Comparison of ENCODE assay signal across 8 mouse cellular contexts in genomic region chr10:34281211-34281961, GRCm38 (mm10). TPM values are rescaled to one million over a fixed set of nuclear protein-coding genes. Genes with fewer than 3 reads are reported as not detected.
DNase-seq lines count a peak whose midpoint lies in the region; ATAC-seq lines count a peak whose summit lies in the region.

No protein-coding gene starts in this region.

- DNase-seq in cerebellum, adult 11-12 months, result peak; percentile 23
- no peak for DNase-seq in cerebellum, postnatal 4 days (ENCODE audit: low spot score in 2 of 2)
- no peak for DNase-seq in gastrocnemius, postnatal 25 days

- H3K36me3 ChIP-seq in megakaryocyte, embryonic 14.5 days (replicated peaks; ENCODE audit: low read length), result peaks cover 22% of the 10 kb centered on the region
- H3K36me3 ChIP-seq in forebrain, embryonic 16.5 days (ENCODE audit: control insufficient read depth, insufficient read depth), result no peaks in the 10 kb centered on the region
- H3K36me3 ChIP-seq in liver, embryonic 15.5 days (replicated peaks), result no peaks in the 10 kb centered on the region

- peak overlapping the region; percentile 92 for H3K27ac ChIP-seq in forebrain, embryonic 16.5 days (ENCODE audit: low read length)
- H3K27ac ChIP-seq in liver, embryonic 15.5 days (replicated peaks), result peak overlapping the region; percentile 93

- H3K27me3 ChIP-seq in megakaryocyte, embryonic 14.5 days (replicated peaks), result no peaks in the 10 kb centered on the region
- no peaks in the 10 kb centered on the region for H3K27me3 ChIP-seq in forebrain, embryonic 16.5 days (replicated peaks; ENCODE audit: control insufficient read depth, insufficient read depth, low read length)
- H3K27me3 ChIP-seq in liver, embryonic 15.5 days, result no peaks in the 10 kb centered on the region

- peak overlapping the region; percentile 80 for H3K4me2 ChIP-seq in forebrain, embryonic 16.5 days (ENCODE audit: low read length)
- H3K4me2 ChIP-seq in liver, embryonic 15.5 days, result peak overlapping the region; percentile 85

- peak overlapping the region; percentile 99 for H3K4me3 ChIP-seq in megakaryocyte, embryonic 14.5 days (replicated peaks)
- peak overlapping the region; percentile 91 for H3K4me3 ChIP-seq in forebrain, embryonic 16.5 days (replicated peaks; ENCODE audit: low read length)
- peak overlapping the region; percentile 98 for H3K4me3 ChIP-seq in liver, embryonic 15.5 days (replicated peaks)

- 19% methylated on average over 14 of the region's 14 CpGs for WGBS in forebrain, embryonic 16.5 days
- 16% methylated on average over 14 of the region's 14 CpGs for WGBS in liver, embryonic 15.5 days (ENCODE audit: insufficient replicate concordance)

- H3K9ac ChIP-seq in forebrain, embryonic 16.5 days (replicated peaks; ENCODE audit: low read depth, low read length), result peak overlapping the region; percentile 78
- H3K9ac ChIP-seq in liver, embryonic 15.5 days, result peak overlapping the region; percentile 97

- peaks cover 18% of the 10 kb centered on the region; the same call in 1 of the 2 replicates for H3K4me1 ChIP-seq in megakaryocyte, embryonic 14.5 days
- peaks cover 16% of the 10 kb centered on the region for H3K4me1 ChIP-seq in forebrain, embryonic 16.5 days (replicated peaks; ENCODE audit: control insufficient read depth, insufficient read depth, low read length)
- H3K4me1 ChIP-seq in liver, embryonic 15.5 days (replicated peaks), result peaks cover 21% of the 10 kb centered on the region

- no peaks in the 10 kb centered on the region for H3K9me3 ChIP-seq in megakaryocyte, embryonic 14.5 days
- no peaks in the 10 kb centered on the region for H3K9me3 ChIP-seq in forebrain, embryonic 16.5 days (ENCODE audit: control insufficient read depth, low read length)
- H3K9me3 ChIP-seq in liver, embryonic 15.5 days (replicated peaks), result no peaks in the 10 kb centered on the region

- ATAC-seq in megakaryocyte, adult 5-6 weeks (ENCODE audit: poor library complexity, severe bottlenecking), result no peak
- peak; percentile 41; the same call in 1 of the 2 replicates for ATAC-seq in forebrain, embryonic 16.5 days
- ATAC-seq in liver, embryonic 15.5 days (ENCODE audit: insufficient read depth), result peak; percentile 19
- ATAC-seq in monocyte, adult 5-6 weeks (replicated peaks; ENCODE audit: insufficient number of reproducible peaks, low FRiP score, low TSS enrichment, poor library complexity, severe bottlenecking), result no peak

RNA-seq across cellular contexts. Expression of gene Tspyl1, which starts 0.6 kb away (rescaled TPM):
- 9.2 and 17.6 TPM in 2 replicates for polyA plus RNA-seq in megakaryocyte, embryonic 14.5 days (2012; ENCODE audit: insufficient read depth, low replicate concordance)
- total RNA-seq in megakaryocyte, adult 5-6 weeks (2015), result 46.6 and 50.1 TPM in 2 replicates
- total RNA-seq in megakaryocyte, adult 5-6 weeks (2017), result 52.3 and 60.5 TPM in 2 replicates
- 138 TPM in 2 replicates for polyA plus RNA-seq in forebrain, embryonic 16.5 days (2015; fragmentation: Nextera tagmentation; extraction: Ambion mirVana)
- 26.2 and 27.2 TPM in 2 replicates for polyA plus RNA-seq in liver, embryonic 15.5 days (2015; fragmentation: Nextera tagmentation; extraction: Ambion mirVana)
- 84.6 to 91.2 TPM (median 86.2 TPM) in 3 replicates for total RNA-seq in monocyte, adult 5-6 weeks (2017)
- 10 to 100 TPM; 45.0 to 47.0 TPM for total RNA-seq in gastrocnemius, postnatal 25 days (2021)

RNA-seq across cellular contexts. Expression of gene Tspyl4, which starts 15.9 kb away (rescaled TPM):
- 1.6 TPM in 1 of 2 replicates, not detected in the other for polyA plus RNA-seq in megakaryocyte, embryonic 14.5 days (2012; ENCODE audit: insufficient read depth, low replicate concordance)
- 1.6 and 2.6 TPM in 2 replicates for total RNA-seq in megakaryocyte, adult 5-6 weeks (2015)
- 1.4 and 2.6 TPM in 2 replicates for total RNA-seq in megakaryocyte, adult 5-6 weeks (2017)
- 216 and 262 TPM in 2 replicates for polyA plus RNA-seq in forebrain, embryonic 16.5 days (2015; fragmentation: Nextera tagmentation; extraction: Ambion mirVana)
- polyA plus RNA-seq in liver, embryonic 15.5 days (2015; fragmentation: Nextera tagmentation; extraction: Ambion mirVana), result 0.55 and 0.76 TPM in 2 replicates
- total RNA-seq in monocyte, adult 5-6 weeks (2017), result 6.7 to 13.1 TPM (median 8.1 TPM) in 3 replicates
- total RNA-seq in gastrocnemius, postnatal 25 days (2021), result 1 to 10 TPM; 1.1 to 1.2 TPM

Comparison
In these comparisons a context has a peak if more than half of its experiments do, and no peak if none do; other contexts are left out.
1. ATAC-seq: peak in forebrain, embryonic 16.5 days (single experiment) and liver, embryonic 15.5 days (single experiment); none in megakaryocyte, adult 5-6 weeks (single experiment) and monocyte, adult 5-6 weeks (single experiment).
2. Peak in every context shown above with its lines, with median percentiles within 50 percentile points of each other: H3K4me3 ChIP-seq.